Mouse (Mus musculus) E14TG2a.4 (cell line): Measurements from ENCODE around the gene Wbp4.

Source experiments
- CTCF ChIP-seq: conservative IDR thresholded peaks from 2 replicates; pipeline ENCODE4 v1.5.1; 2014; ENCODE audit warnings: low read length
- NANOG ChIP-seq: IDR thresholded peaks from 2 replicates; pipeline ENCODE4 v1.6.1; 2014; ENCODE audit warnings: borderline replicate concordance, low read length, mixed read lengths
- POU5F1 ChIP-seq: IDR thresholded peaks from 2 replicates; pipeline ENCODE4 v1.6.1; 2014; ENCODE audit warnings: low read length, borderline replicate concordance

DNA sequence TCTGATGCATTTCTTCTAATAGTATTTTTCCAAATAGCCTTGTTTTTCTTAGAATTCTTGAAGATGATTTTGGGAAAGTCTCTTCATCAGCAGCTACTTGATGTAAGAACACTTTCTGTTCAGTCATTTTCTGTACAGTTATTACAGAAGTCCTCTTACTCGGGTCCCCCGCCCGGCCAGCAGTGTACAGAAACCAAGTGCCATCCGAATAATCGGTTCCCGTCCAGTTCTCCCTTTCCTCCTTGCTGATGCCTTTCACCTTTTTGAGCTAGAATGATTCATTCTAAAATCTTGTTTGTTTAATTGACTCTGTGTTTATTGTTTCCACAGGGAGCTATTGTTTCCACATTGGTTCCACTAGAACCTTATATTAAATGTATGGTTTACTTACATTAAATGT lies 49.4 kb upstream of the Wbp4 start:
- TF ChIP-seq CTCF (no peak), POU5F1 (no peak), NANOG (no peak)
